Mouse (Mus musculus) B cell, adult 2 months (primary cell): ENCODE data around the gene Znrf1.
A peak's percentile ranks its signal among the peaks of the same experiment; 100 is the strongest.

Source experiments
- DNase-seq, 2 experiments: peaks; one replicate each; pipeline ENCODE4 v3.0.0; 2022

Gene Znrf1

DNA sequence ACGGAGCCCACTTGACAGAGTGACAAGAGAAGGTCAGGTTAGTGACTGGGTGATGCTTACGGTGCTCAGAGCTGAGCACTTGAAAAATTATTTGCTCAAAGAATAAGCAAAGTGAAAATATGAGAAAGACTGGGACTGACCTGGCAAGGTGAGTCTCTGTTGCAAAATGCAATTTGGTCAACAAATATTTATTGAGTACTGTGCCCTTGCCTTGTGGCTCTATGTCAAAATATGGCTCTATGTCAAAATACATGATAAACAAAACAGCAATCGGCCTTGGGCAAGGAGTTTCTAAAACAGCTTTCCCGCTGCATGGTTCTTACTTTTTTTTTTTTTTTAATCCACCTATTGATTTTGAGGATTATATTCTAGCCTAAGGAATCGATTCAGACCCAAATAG is 406 bp upstream of the Znrf1 start:
- DNase-seq = no peak

- peak; percentile 68 for DNase-seq
Observed at GRCm38 (mm10) chr8:111536978-111537764, 1.3 kb downstream of the Znrf1 start.

DNA sequence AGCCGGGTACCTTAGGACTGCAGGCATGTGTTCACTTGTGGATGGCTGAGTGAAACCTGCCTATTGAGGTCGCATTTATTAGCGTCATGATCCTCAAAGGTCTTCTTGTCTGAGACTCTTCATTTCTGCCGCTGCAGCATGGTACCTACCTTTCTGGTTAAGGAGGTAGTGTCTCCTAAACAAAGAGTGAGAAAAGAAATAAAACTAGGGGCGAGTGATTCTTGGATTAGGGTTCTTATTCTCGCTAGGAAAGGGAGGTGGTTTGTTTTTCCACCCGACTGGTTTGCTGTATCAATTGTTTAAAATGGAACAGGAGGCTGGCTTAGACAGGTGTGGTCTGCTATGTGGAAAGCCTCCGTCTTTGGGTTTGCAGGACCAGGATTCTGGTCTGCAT is 1.9 kb downstream of the Znrf1 start:
- DNase-seq = no peak

DNA sequence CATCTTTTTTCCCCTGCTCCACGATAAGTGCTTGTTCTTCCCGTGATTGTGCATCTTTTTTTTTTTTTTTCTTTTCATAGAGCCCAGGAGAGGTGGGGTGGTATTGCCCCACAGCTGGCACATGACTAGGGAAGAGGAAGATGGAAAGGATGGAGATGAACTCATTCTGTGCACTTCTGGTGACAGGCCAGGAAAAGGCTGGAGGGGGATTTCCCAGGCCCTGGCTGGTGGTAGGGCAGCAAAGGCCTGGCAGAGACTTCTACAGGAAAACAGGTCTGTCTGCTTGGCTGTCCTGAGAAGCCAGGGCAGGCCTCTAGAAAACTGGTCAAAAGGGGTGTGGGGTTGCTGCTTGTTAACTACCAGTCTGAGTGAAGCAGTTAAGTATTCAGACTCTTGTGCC is 2.3 kb downstream of the Znrf1 start:
- no peak for DNase-seq

- no peak for DNase-seq
Observed at GRCm38 (mm10) chr8:111539422-111540076, 3.7 kb downstream of the Znrf1 start.

DNA sequence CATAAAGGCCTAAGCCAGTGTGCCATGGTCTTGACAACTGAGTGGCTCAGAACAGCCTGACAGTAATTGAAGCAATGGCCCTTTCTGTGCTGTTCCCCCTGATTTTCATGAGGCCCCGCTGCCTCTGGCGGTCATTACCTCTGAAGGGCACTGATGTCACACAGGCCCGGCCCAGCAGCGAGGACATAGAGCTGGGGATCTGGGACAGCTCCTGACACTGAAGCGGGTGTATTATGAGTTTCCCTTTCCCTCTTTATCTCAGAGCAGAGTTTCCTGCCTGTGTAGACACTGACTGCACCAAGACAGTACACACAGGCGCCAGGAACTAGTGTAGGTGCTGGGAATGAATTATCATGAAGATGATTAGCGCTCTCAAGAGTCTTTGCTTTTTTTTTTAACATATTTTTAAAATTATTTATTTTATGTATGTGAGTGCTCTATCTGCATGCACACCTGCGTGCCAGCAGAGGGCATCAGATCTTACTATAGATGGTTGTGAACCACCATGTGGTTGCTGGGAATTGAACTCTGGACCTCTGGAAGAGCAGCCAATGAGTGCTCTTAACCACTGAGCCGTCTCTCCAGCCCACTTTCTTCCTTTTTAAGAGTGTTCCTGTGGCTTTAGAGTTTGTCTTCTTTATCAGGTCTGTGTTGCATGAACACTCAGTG is 7.9 kb downstream of the Znrf1 start:
- no peak for DNase-seq

DNA sequence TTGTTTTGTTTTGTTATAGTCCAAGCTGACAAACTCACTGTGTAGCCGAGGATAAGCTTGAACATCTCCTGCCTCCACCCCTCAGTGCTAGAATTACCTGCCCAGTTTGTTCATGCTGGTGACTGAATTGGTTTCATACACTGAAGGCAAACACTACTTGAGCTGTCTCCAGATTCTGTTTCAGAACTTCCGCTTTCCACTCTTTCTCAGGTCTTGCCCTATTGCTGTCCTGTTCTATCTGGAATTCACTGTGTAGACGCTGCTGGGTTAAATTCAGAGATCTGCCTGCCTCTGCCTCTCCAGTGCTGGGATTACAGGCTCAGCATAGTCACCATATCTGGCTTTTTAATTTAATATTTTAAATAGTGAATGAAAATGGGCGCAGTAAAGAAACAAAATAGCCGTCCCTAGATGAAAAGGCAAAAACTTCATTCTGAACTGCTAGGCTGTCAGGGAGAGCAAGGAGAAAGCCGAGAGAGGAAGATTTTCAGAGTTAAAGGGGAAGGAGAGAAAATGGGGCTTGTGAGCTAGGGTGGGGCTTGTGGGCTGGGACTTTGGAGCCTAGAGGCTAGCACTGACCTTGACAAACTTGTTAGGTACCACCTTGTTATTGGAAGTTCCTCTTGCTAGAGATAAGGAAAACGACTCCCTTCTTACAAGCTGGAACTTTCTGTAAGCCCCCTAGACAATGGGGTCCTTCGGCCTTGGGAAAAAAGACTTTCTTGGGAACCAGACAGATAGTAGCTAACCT is 9.7 kb downstream of the Znrf1 start:
- DNase-seq = no peak

GRCm38 (mm10) chr8:111547144-111547543 is 11.2 kb downstream of the Znrf1 start:
- DNase-seq = no peak

DNA sequence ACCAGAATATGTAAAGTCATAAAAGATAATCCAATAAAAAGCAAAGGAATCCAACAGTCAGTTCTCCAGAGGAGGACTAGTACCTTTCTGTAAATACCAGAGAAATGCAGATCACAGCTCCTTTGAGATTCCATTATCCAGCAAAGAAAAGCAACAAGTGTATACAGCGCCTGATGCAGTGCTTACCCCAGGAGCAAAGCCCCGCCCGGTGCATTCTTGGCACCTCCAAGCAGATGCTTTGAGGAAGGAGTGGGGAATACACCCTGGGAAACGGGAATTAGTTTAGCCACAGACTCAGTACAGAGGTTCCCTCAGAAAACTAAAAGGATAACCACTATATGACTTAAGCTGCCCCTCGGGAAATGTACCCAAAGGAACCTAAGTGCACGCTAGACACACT is 12.3 kb downstream of the Znrf1 start:
- DNase-seq = no peak

- DNase-seq = no peak
Observed at GRCm38 (mm10) chr8:111550002-111550870, 14.3 kb downstream of the Znrf1 start.

GRCm38 (mm10) chr8:111551511-111552130 is 15.7 kb downstream of the Znrf1 start:
- no peak for DNase-seq

DNA sequence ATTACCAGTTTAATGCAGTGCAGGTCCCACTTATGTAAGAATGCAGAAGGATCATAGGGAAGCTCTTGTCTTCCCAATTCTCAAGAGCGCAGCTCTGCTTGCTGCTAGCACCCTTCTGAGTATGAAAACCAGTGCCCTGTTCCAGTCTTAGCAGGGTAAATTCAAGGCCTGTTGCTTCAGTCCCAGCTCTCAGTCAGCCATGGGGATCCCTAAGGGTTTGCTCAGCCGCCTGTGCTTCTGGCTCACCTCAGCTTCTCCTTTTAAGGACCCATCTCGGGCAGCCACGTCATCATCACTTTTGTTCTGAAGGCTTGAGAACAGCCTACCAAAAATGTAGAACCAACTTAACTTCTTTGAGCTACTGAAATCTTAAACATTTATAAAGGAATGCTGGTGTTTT is 25.9 kb downstream of the Znrf1 start:
- peak; percentile 63 to 67 for DNase-seq

- DNase-seq = no peak
Observed at GRCm38 (mm10) chr8:111562274-111562803, 26.4 kb downstream of the Znrf1 start.

GRCm38 (mm10) chr8:111563075-111563474 is 27.2 kb downstream of the Znrf1 start:
- DNase-seq = no peak

GRCm38 (mm10) chr8:111563687-111564086 is 27.8 kb downstream of the Znrf1 start:
- DNase-seq = no peak

DNA sequence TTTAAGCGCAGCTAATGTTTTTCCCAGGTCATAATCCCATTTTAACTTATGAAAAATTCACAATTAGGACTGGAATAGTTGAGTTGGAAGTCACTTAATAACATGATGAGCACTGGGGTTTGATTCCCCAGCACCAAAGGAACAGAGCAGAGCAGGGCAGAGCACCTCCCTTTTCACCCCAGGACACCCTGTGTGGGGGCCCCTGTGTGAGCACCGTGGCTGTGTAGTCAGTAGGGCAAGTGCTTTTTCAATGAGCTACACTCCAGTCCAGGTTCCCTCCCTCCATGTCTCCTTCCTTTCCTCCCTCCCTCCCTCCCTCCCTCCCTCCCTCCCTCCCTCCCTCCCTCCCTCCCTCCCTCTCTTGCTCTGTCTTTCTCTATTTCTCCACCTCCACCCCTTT is 28.2 kb downstream of the Znrf1 start:
- DNase-seq = no peak

GRCm38 (mm10) chr8:111565784-111566191 is 29.9 kb downstream of the Znrf1 start:
- DNase-seq = no peak

DNA sequence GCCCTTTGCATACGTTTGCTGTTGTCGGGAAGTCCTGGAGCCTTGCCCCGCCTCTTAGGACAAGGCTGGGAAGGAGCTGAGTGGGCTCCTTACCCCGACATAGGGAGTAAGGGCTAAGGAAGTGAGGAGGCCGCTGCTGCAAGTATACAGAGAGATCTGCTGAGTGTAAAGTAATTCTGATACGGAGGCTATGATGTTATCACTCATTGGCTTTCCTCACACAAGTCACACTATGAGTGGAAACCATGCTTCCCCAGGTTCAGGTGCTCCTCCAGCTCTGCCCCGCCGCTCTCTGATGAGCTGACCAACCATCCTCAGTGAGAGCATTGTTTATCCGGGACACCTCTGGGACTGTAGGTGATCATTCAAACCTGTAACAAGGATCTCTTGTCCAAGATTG is 30.4 kb downstream of the Znrf1 start:
- DNase-seq = no peak

DNA sequence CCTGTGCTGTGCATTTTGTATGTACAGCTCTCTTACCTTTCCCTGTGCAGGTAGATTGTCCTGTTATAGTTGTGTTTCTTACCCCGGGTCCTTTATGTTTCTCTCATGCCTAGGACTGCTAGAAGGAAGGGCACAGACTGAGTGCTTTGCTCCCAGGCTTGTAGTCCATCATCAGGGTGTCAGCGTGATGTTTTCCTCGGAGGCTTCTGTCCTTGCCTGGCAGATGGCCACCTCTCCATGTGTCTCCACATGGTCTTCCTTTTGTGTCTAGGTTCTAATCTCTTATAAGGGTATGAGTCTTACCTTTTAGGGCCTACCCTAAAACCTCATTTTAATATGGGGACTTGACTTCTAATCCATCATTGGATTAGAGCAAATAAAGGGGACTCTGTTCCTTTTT is 31.7 kb downstream of the Znrf1 start:
- no peak for DNase-seq

DNA sequence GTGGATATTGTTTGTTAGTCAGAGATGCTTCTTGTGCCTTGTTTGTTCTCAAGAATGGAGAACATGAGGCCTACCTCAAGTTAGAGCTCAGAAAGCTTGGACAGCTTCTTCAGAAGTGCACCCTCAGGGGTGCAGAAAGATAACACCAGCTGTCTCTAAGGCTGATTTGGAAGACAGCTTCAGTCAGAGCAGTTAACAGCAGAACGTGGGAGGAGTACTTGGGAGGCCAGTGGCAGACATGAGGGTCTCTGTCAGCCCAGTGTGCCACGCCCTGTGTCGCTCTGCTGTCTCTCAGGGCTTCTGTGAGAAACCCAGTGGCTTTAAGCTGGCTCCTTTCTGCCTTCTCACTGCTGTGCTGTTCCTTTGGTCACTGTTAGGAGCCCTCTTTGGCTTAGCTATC is 32.1 kb downstream of the Znrf1 start:
- DNase-seq = no peak

GRCm38 (mm10) chr8:111569926-111570325 is 34.0 kb downstream of the Znrf1 start:
- DNase-seq = no peak

DNA sequence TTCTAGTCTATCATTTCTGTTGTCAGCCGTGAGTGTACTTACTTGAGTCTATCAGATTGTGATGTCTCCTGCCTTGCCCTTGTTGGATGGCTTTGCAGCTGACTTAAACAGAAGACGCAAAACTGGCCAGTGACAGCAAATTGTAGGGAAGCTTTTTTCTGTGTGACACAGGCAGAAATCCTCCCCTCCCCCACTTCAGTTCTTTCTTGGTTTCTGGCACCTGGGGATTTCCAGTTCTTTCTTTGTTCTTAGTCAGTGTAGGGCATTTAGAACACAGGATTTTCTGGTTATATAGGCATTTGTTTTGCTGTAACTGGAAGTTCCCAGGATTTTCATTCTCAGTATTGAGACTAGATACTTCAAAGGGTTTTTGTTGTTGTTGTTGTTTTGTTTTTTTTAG is 34.5 kb downstream of the Znrf1 start:
- DNase-seq = peak; percentile 23 to 37
